Mouse (Mus musculus): ENCODE measurements around the gene Kdm4a. TPM values are rescaled to one million over a fixed set of nuclear protein-coding genes. Genes with fewer than 3 reads are reported as not detected.

Kdm4a gene
- polyA plus RNA-seq (2014; fragmentation: Nextera tagmentation; extraction: Ambion mirVana): 26.7 TPM in 2 replicates

GRCm38 (mm10) chr4:118179467-118180300 is at the start of gene Kdm4a:
Kdm4a (minus strand) TSS chr4:118180043.
- peak; percentile 99 for ATAC-seq (ENCODE audit: insufficient number of reproducible peaks, insufficient read depth, low FRiP score, low read depth)
- Histone ChIP-seq H3K27me3 (ENCODE audit: control insufficient read depth, insufficient read depth, low read length) (no peaks in the 10 kb centered on the region), H3K36me3 (ENCODE audit: control insufficient read depth, insufficient read depth, low read length) (peaks cover 27% of the 10 kb centered on the region), H3K4me1 (ENCODE audit: control insufficient read depth in 2 of 2, insufficient read depth in 2 of 2, low read length in 2 of 2) (peaks cover 3 to 8% of the 10 kb centered on the region in 2 experiments), H3K9ac (ENCODE audit: low read length) (peak within 1 kb of the TSS; percentile 94), H3K9me3 (ENCODE audit: control insufficient read depth, low read length) (no peaks in the 10 kb centered on the region), H3K4me3 (ENCODE audit: control insufficient read depth in 1 of 2, insufficient read depth in 1 of 2, low read depth in 1 of 2, low read length in 2 of 2) (peak within 1 kb of the TSS; percentile 90), H3K27ac (replicated peaks in 1 of 2; ENCODE audit: control insufficient read depth in 1 of 2, insufficient read depth in 1 of 2, low read depth in 2 of 2, low read length in 2 of 2) (peak within 1 kb of the TSS; percentile 96 to 99), H3K4me2 (ENCODE audit: low read length) (peak within 1 kb of the TSS; percentile 82)
- under 1% methylated on average over 38 of the region's 38 CpGs for WGBS

GRCm38 (mm10) chr4:118229035-118229770 is 49.4 kb upstream of the Kdm4a start:
- no peak overlapping the region for H3K27ac ChIP-seq (replicated peaks in 1 of 2; ENCODE audit: control insufficient read depth in 1 of 2, insufficient read depth in 1 of 2, low read depth in 2 of 2, low read length in 2 of 2)
- WGBS: 74% methylated on average over 6 of the region's 6 CpGs
- H3K9ac ChIP-seq (ENCODE audit: low read length): no peak overlapping the region
- no peaks in the 10 kb centered on the region for H3K27me3 ChIP-seq (ENCODE audit: control insufficient read depth, insufficient read depth, low read length)
- peaks cover 68% of the 10 kb centered on the region for H3K36me3 ChIP-seq (ENCODE audit: control insufficient read depth, insufficient read depth, low read length)
- no peak overlapping the region for H3K4me3 ChIP-seq (ENCODE audit: control insufficient read depth in 1 of 2, insufficient read depth in 1 of 2, low read depth in 1 of 2, low read length in 2 of 2)
- H3K4me1 ChIP-seq (ENCODE audit: control insufficient read depth in 2 of 2, insufficient read depth in 2 of 2, low read length in 2 of 2): no peaks in the 10 kb centered on the region; a peak in 1 of 4 replicates
- H3K9me3 ChIP-seq (ENCODE audit: control insufficient read depth, low read length): no peaks in the 10 kb centered on the region
- H3K4me2 ChIP-seq (ENCODE audit: low read length): no peak overlapping the region
- no peak for ATAC-seq (ENCODE audit: insufficient number of reproducible peaks, insufficient read depth, low FRiP score, low read depth)

- H3K36me3 ChIP-seq (ENCODE audit: control insufficient read depth, insufficient read depth, low read length): peaks cover 85% of the 10 kb centered on the region
- no peak for ATAC-seq (ENCODE audit: insufficient number of reproducible peaks, insufficient read depth, low FRiP score, low read depth)
- no peak overlapping the region for H3K4me3 ChIP-seq (ENCODE audit: control insufficient read depth in 1 of 2, insufficient read depth in 1 of 2, low read depth in 1 of 2, low read length in 2 of 2)
- H3K27ac ChIP-seq (replicated peaks in 1 of 2; ENCODE audit: control insufficient read depth in 1 of 2, insufficient read depth in 1 of 2, low read depth in 2 of 2, low read length in 2 of 2): no peak overlapping the region
- H3K9me3 ChIP-seq (ENCODE audit: control insufficient read depth, low read length): no peaks in the 10 kb centered on the region
- 89% methylated on average over 12 of the region's 12 CpGs for WGBS
- no peak overlapping the region for H3K4me2 ChIP-seq (ENCODE audit: low read length)
- no peak overlapping the region for H3K9ac ChIP-seq (ENCODE audit: low read length)
- no peaks in the 10 kb centered on the region for H3K4me1 ChIP-seq (ENCODE audit: control insufficient read depth in 2 of 2, insufficient read depth in 2 of 2, low read length in 2 of 2)
- H3K27me3 ChIP-seq (ENCODE audit: control insufficient read depth, insufficient read depth, low read length): no peaks in the 10 kb centered on the region
Measured at GRCm38 (mm10) chr4:118227398-118227797, 47.6 kb upstream of the Kdm4a start.

GRCm38 (mm10) chr4:118221261-118221660 is 41.4 kb upstream of the Kdm4a start:
- H3K27ac ChIP-seq (replicated peaks in 1 of 2; ENCODE audit: control insufficient read depth in 1 of 2, insufficient read depth in 1 of 2, low read depth in 2 of 2, low read length in 2 of 2): no peak overlapping the region
- WGBS: 70% methylated on average over 7 of the region's 7 CpGs
- no peak overlapping the region for H3K9ac ChIP-seq (ENCODE audit: low read length)
- ATAC-seq (ENCODE audit: insufficient number of reproducible peaks, insufficient read depth, low FRiP score, low read depth): no peak
- no peak overlapping the region for H3K4me2 ChIP-seq (ENCODE audit: low read length)
- no peak overlapping the region for H3K4me3 ChIP-seq (ENCODE audit: control insufficient read depth in 1 of 2, insufficient read depth in 1 of 2, low read depth in 1 of 2, low read length in 2 of 2)
- H3K36me3 ChIP-seq (ENCODE audit: control insufficient read depth, insufficient read depth, low read length): peaks cover 86% of the 10 kb centered on the region
- no peaks in the 10 kb centered on the region for H3K27me3 ChIP-seq (ENCODE audit: control insufficient read depth, insufficient read depth, low read length)
- no peaks in the 10 kb centered on the region for H3K9me3 ChIP-seq (ENCODE audit: control insufficient read depth, low read length)
- H3K4me1 ChIP-seq (ENCODE audit: control insufficient read depth in 2 of 2, insufficient read depth in 2 of 2, low read length in 2 of 2): no peaks in the 10 kb centered on the region

GRCm38 (mm10) chr4:118220756-118221155 is 40.9 kb upstream of the Kdm4a start:
- Histone ChIP-seq H3K27me3 (ENCODE audit: control insufficient read depth, insufficient read depth, low read length) (no peaks in the 10 kb centered on the region), H3K36me3 (ENCODE audit: control insufficient read depth, insufficient read depth, low read length) (peaks cover 86% of the 10 kb centered on the region), H3K4me2 (ENCODE audit: low read length) (no peak overlapping the region), H3K9ac (ENCODE audit: low read length) (no peak overlapping the region), H3K4me1 (ENCODE audit: control insufficient read depth in 2 of 2, insufficient read depth in 2 of 2, low read length in 2 of 2) (no peaks in the 10 kb centered on the region), H3K4me3 (ENCODE audit: control insufficient read depth in 1 of 2, insufficient read depth in 1 of 2, low read depth in 1 of 2, low read length in 2 of 2) (no peak overlapping the region), H3K27ac (replicated peaks in 1 of 2; ENCODE audit: control insufficient read depth in 1 of 2, insufficient read depth in 1 of 2, low read depth in 2 of 2, low read length in 2 of 2) (no peak overlapping the region), H3K9me3 (ENCODE audit: control insufficient read depth, low read length) (no peaks in the 10 kb centered on the region)
- ATAC-seq (ENCODE audit: insufficient number of reproducible peaks, insufficient read depth, low FRiP score, low read depth): no peak
- WGBS: 79% methylated on average over 9 of the region's 9 CpGs

- no peaks in the 10 kb centered on the region for H3K4me1 ChIP-seq (ENCODE audit: control insufficient read depth in 2 of 2, insufficient read depth in 2 of 2, low read length in 2 of 2)
- no peak overlapping the region for H3K4me2 ChIP-seq (ENCODE audit: low read length)
- H3K9ac ChIP-seq (ENCODE audit: low read length): no peak overlapping the region
- no peak overlapping the region for H3K4me3 ChIP-seq (ENCODE audit: control insufficient read depth in 1 of 2, insufficient read depth in 1 of 2, low read depth in 1 of 2, low read length in 2 of 2)
- no peaks in the 10 kb centered on the region for H3K9me3 ChIP-seq (ENCODE audit: control insufficient read depth, low read length)
- peaks cover 82% of the 10 kb centered on the region for H3K36me3 ChIP-seq (ENCODE audit: control insufficient read depth, insufficient read depth, low read length)
- WGBS: 90% methylated on average over 6 of the region's 6 CpGs
- H3K27ac ChIP-seq (replicated peaks in 1 of 2; ENCODE audit: control insufficient read depth in 1 of 2, insufficient read depth in 1 of 2, low read depth in 2 of 2, low read length in 2 of 2): no peak overlapping the region
- no peak for ATAC-seq (ENCODE audit: insufficient number of reproducible peaks, insufficient read depth, low FRiP score, low read depth)
- no peaks in the 10 kb centered on the region for H3K27me3 ChIP-seq (ENCODE audit: control insufficient read depth, insufficient read depth, low read length)
Measured at GRCm38 (mm10) chr4:118219487-118219886, 39.6 kb upstream of the Kdm4a start.

GRCm38 (mm10) chr4:118218521-118218920 is 38.7 kb upstream of the Kdm4a start:
- Histone ChIP-seq H3K9ac (ENCODE audit: low read length) (no peak overlapping the region), H3K4me1 (ENCODE audit: control insufficient read depth in 2 of 2, insufficient read depth in 2 of 2, low read length in 2 of 2) (no peaks in the 10 kb centered on the region), H3K36me3 (ENCODE audit: control insufficient read depth, insufficient read depth, low read length) (peaks cover 82% of the 10 kb centered on the region), H3K9me3 (ENCODE audit: control insufficient read depth, low read length) (no peaks in the 10 kb centered on the region), H3K4me3 (ENCODE audit: control insufficient read depth in 1 of 2, insufficient read depth in 1 of 2, low read depth in 1 of 2, low read length in 2 of 2) (no peak overlapping the region), H3K27ac (replicated peaks in 1 of 2; ENCODE audit: control insufficient read depth in 1 of 2, insufficient read depth in 1 of 2, low read depth in 2 of 2, low read length in 2 of 2) (no peak overlapping the region), H3K27me3 (ENCODE audit: control insufficient read depth, insufficient read depth, low read length) (no peaks in the 10 kb centered on the region), H3K4me2 (ENCODE audit: low read length) (no peak overlapping the region)
- ATAC-seq (ENCODE audit: insufficient number of reproducible peaks, insufficient read depth, low FRiP score, low read depth): no peak
- WGBS: 86% methylated on average over 5 of the region's 5 CpGs
